Mouse (Mus musculus) lung, postnatal 0 days (tissue): Measurements from ENCODE around the gene Kif19a. TPM values are rescaled to one million over a fixed set of nuclear protein-coding genes. Genes with fewer than 3 reads are reported as not detected.

Experiments
- ATAC-seq: fragments of 200-750 bp; cut with Nextera tagmentation; 2 replicates; pipeline ENCODE4 v1.8.0; 2017; ENCODE audit warnings: moderate library complexity
- DNase-seq: peaks from one replicate; pipeline ENCODE4 v3.0.0-alpha.2; 2016; ENCODE audit warnings: low spot score
- H3K27ac ChIP-seq: fragments of 300-500 bp; sonication (generic); 2 replicates; pipeline ENCODE4 v1.5.1; 2014; ENCODE audit warnings: antibody characterized with exemption, mild to moderate bottlenecking, low read length, mixed read lengths
- H3K27me3 ChIP-seq: fragments of 300-500 bp; sonication (generic); replicated peaks from 2 replicates; pipeline ENCODE4 v1.6.1; 2014; ENCODE audit warnings: low read length, mixed read lengths; ENCODE audit not compliant: insufficient read depth
- H3K36me3 ChIP-seq: fragments of 300-500 bp; sonication (generic); 2 replicates; pipeline ENCODE4 v1.6.1; 2014; ENCODE audit warnings: low read length, mixed read lengths; ENCODE audit not compliant: insufficient read depth
- H3K4me1 ChIP-seq: fragments of 300-500 bp; sonication (generic); 2 replicates; pipeline ENCODE4 v1.6.1; 2014; ENCODE audit warnings: antibody characterized with exemption, low read depth, low read length, mixed read lengths; ENCODE audit not compliant: insufficient read depth
- H3K4me2 ChIP-seq: fragments of 300-500 bp; sonication (generic); replicated peaks from 2 replicates; pipeline ENCODE4 v1.6.1; 2014; ENCODE audit warnings: low read depth, mild to moderate bottlenecking, low read length, moderate library complexity, mixed read lengths
- H3K4me3 ChIP-seq: fragments of 300-500 bp; sonication (generic); 2 replicates; pipeline ENCODE4 v1.5.1; 2014; ENCODE audit warnings: low read depth, low read length
- H3K9ac ChIP-seq: fragments of 300-500 bp; sonication (generic); replicated peaks from 2 replicates; pipeline ENCODE4 v1.6.1; 2014; ENCODE audit warnings: low read depth, mild to moderate bottlenecking
- H3K9me3 ChIP-seq: fragments of 300-500 bp; sonication (generic); 2 replicates; pipeline ENCODE4 v1.6.1; 2016; ENCODE audit warnings: low read length, mixed read lengths
- CTCF ChIP-seq: IDR thresholded peaks from 2 replicates; pipeline ENCODE4 v1.5.1; 2016; ENCODE audit warnings: antibody characterized with exemption, mild to moderate bottlenecking
- EP300 ChIP-seq: IDR thresholded peaks from 2 replicates; pipeline ENCODE4 v1.6.1; 2016; ENCODE audit warnings: antibody characterized with exemption, mild to moderate bottlenecking, control low read depth
- WGBS: fragments of 180-500 bp; shearing (Covaris S2); extraction: QIAGEN DNeasy Blood & Tissue Kit; methylation state at CpG from one replicate; pipeline ENCODE4 v1.1.7; 2014; 5-methylcytosine and 5-hydroxymethylcytosine counted together
- polyA plus RNA-seq: library from polyadenylated mRNA; unstranded; fragments of >200 nt; fragmentation: Nextera tagmentation; extraction: Ambion mirVana; gene quantifications from 2 replicates; pipeline ENCODE4 v1.2.1, GENCODE M21; 2015

The Kif19a gene
- polyA plus RNA-seq, 1 experiment from 2014 or later: 0.74 TPM

GRCm38 (mm10) chr11:114736111-114736510, 29.1 kb upstream of the Kif19a start:
- Histone ChIP-seq H3K4me3 (no peak overlapping the region), H3K9ac (no peak overlapping the region), H3K9me3 (no peaks in the 10 kb centered on the region), H3K27ac (no peak overlapping the region), H3K27me3 (no peaks in the 10 kb centered on the region), H3K36me3 (no peaks in the 10 kb centered on the region), H3K4me2 (no peak overlapping the region), H3K4me1 (no peaks in the 10 kb centered on the region)
- WGBS: 69% methylated on average over 2 of the region's 2 CpGs
- peak; percentile 8; the same call in 1 of the 2 replicates for TF ChIP-seq CTCF
- no peak for TF ChIP-seq EP300
- ATAC-seq (no peak), DNase-seq (no peak)

GRCm38 (mm10) chr11:114736913-114737624, 28.1 kb upstream of the Kif19a start:
- ATAC-seq: peak; percentile 46
- Histone ChIP-seq H3K4me3 (no peak overlapping the region), H3K36me3 (no peaks in the 10 kb centered on the region), H3K9me3 (no peaks in the 10 kb centered on the region), H3K27ac (no peak overlapping the region), H3K27me3 (no peaks in the 10 kb centered on the region), H3K4me1 (no peaks in the 10 kb centered on the region), H3K4me2 (peak overlapping the region; percentile 22; the same call in 1 of the 2 replicates), H3K9ac (no peak overlapping the region; the same call in 1 of the 2 replicates)
- TF ChIP-seq EP300 (no peak), CTCF (peak; percentile 73)
- WGBS: 34% methylated on average over 11 of the region's 11 CpGs
- DNase-seq: peak; percentile 68

DNA sequence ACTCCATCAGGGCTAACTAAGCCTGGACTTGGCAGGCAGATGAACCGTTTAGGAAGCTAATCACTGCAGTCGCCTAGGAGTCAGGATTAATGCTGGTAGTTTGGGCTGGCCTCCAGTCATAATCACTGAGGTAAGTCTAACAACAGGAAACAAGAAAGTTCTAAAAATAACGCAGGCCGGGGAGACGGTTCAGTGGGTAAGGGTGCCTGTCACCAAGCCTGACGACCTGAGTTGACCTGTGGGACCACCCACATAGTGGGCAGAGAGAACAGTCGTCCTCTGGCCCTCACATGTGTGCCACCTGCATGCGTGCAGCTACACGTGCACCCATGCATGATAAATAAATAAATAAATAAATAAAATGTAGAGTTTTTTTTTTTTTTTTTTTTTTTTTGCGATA, 24.6 kb upstream of the Kif19a start:
- H3K9me3 ChIP-seq: no peaks in the 10 kb centered on the region
- no peak overlapping the region for H3K9ac ChIP-seq
- no peak overlapping the region for H3K4me3 ChIP-seq
- no peaks in the 10 kb centered on the region for H3K27me3 ChIP-seq
- WGBS: 39% methylated on average over 9 of the region's 10 CpGs
- DNase-seq: no peak
- no peaks in the 10 kb centered on the region for H3K36me3 ChIP-seq
- ATAC-seq: no peak
- TF ChIP-seq CTCF: no peak
- no peak for TF ChIP-seq EP300
- H3K27ac ChIP-seq: no peak overlapping the region
- no peaks in the 10 kb centered on the region for H3K4me1 ChIP-seq
- H3K4me2 ChIP-seq: no peak overlapping the region

DNA sequence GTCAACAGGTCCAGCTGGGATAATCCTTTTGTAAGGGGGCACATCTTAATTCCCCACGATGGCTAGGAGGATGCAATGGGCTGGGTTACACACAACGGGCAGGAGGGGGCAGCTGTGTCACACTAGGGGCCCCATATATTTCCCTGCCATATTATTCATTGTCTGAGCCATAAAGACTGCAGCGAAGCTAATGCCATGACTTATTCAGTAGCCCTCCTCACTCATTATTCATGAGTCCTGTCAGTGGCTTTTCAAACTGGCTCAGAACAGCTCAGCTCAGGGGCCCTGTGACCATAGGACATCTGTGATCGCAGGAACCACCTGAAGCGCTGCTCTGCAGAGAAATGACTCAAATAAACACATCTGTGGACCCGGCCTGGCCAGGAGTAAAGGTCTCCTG, 23.7 kb upstream of the Kif19a start:
- DNase-seq (no peak), ATAC-seq (no peak)
- no peak overlapping the region for H3K4me2 ChIP-seq
- TF ChIP-seq CTCF: no peak
- no peak for TF ChIP-seq EP300
- no peak overlapping the region for H3K4me3 ChIP-seq
- no peaks in the 10 kb centered on the region for H3K36me3 ChIP-seq
- no peaks in the 10 kb centered on the region for H3K9me3 ChIP-seq
- H3K9ac ChIP-seq: no peak overlapping the region
- no peaks in the 10 kb centered on the region for H3K27me3 ChIP-seq
- no peak overlapping the region for H3K27ac ChIP-seq
- no peaks in the 10 kb centered on the region for H3K4me1 ChIP-seq
- 47% methylated on average over 6 of the region's 6 CpGs for WGBS

- Histone ChIP-seq H3K4me1 (no peaks in the 10 kb centered on the region), H3K9ac (no peak overlapping the region), H3K4me2 (no peak overlapping the region), H3K27ac (no peak overlapping the region), H3K9me3 (no peaks in the 10 kb centered on the region), H3K36me3 (no peaks in the 10 kb centered on the region), H3K27me3 (no peaks in the 10 kb centered on the region), H3K4me3 (no peak overlapping the region)
- DNase-seq (peak; percentile 80), ATAC-seq (peak; percentile 68)
- TF ChIP-seq EP300 (no peak), CTCF (peak; percentile 98)
- WGBS: 2% methylated on average over 12 of the region's 12 CpGs
These were observed 20.1 kb upstream of the Kif19a start for GRCm38 (mm10) chr11:114745134-114745533.

- no peaks in the 10 kb centered on the region for H3K36me3 ChIP-seq
- no peaks in the 10 kb centered on the region for H3K9me3 ChIP-seq
- no peak for TF ChIP-seq CTCF
- H3K27me3 ChIP-seq: no peaks in the 10 kb centered on the region
- H3K4me3 ChIP-seq: no peak overlapping the region
- H3K9ac ChIP-seq: no peak overlapping the region
- H3K4me1 ChIP-seq: no peaks in the 10 kb centered on the region
- DNase-seq (no peak), ATAC-seq (no peak)
- no peak overlapping the region for H3K27ac ChIP-seq
- 57% methylated on average over 12 of the region's 12 CpGs for WGBS
- H3K4me2 ChIP-seq: no peak overlapping the region
These were observed 17.5 kb upstream of the Kif19a start for GRCm38 (mm10) chr11:114747564-114748138.
